Mouse (Mus musculus): ENCODE results near the gene Cxcl2. TPM values are rescaled to one million over a fixed set of nuclear protein-coding genes. Genes with fewer than 3 reads are reported as not detected.
A peak's percentile ranks its signal among the peaks of the same experiment; 100 is the strongest.

Cxcl2 gene
- polyA plus RNA-seq, 1 experiment, result 1.2 TPM

DNA sequence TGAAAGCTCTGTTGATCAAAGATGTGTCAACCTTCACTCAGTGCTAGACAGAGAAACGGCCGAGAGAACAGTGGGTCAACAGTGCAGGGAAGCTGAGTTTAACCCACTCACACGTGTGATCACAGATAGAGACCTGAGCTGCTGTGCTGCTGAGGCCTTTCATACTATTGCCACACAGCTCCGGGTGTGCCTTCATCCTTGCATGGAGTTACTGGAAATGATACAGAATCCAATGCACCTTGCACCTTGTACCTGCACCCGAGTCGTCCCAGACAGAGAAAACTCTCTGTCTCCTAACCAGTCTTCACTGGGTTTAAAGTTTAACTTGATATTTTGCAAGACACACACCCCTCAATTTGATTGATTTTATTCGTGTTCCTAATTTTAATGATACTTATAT, 31.3 kb upstream of the Cxcl2 start:
- H3K36me3 ChIP-seq (ENCODE audit: control insufficient read depth, insufficient read depth, low read length), result no peaks in the 10 kb centered on the region
- TF ChIP-seq CTCF (IDR thresholded peaks at IDR 0.05; ENCODE audit: extremely low read depth, insufficient read length, insufficient replicate concordance, low read depth, low read length), result no peak
- no peak for TF ChIP-seq POLR2A (IDR thresholded peaks at IDR 0.05; ENCODE audit: low read depth, low read length)
- H3K4me3 ChIP-seq (ENCODE audit: low read depth, low read length), result no peak overlapping the region
- peak overlapping the region; percentile 30 for H3K27ac ChIP-seq (ENCODE audit: insufficient read depth, low read depth, low read length)
- no peaks in the 10 kb centered on the region for H3K27me3 ChIP-seq (ENCODE audit: control insufficient read depth, insufficient read depth, low read length)
- peaks cover 2% of the 10 kb centered on the region; the same call in 1 of the 2 replicates for H3K4me1 ChIP-seq (ENCODE audit: control insufficient read depth, insufficient read depth, insufficient read length, low read length)
- WGBS, result 29% methylated on average over 7 of the region's 7 CpGs

DNA sequence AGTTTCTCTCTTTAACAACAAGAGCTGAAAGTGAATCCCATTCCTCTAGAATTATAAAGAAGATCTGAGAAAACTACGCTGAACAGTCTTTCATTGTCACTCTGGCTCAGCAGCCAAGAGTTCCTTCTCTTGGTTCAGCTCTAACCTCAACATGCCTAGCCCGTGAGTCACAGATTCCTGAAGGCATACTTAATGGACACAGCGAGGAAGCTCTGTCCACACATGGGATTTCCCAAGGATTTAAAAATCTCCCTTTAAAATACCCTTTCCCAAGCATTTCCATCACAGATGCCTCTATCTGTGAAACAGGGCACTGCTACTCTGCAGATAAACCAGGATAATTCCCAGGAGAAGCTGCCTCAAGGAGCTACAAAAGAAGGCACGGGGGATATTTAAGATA, 27.6 kb upstream of the Cxcl2 start:
- 71% methylated on average over 4 of the region's 4 CpGs for WGBS
- Histone ChIP-seq H3K4me1 (ENCODE audit: control insufficient read depth, insufficient read depth, insufficient read length, low read length) (peaks cover 6% of the 10 kb centered on the region; the same call in 1 of the 2 replicates), H3K4me3 (ENCODE audit: low read depth, low read length) (no peak overlapping the region), H3K27me3 (ENCODE audit: control insufficient read depth, insufficient read depth, low read length) (no peaks in the 10 kb centered on the region), H3K36me3 (ENCODE audit: control insufficient read depth, insufficient read depth, low read length) (no peaks in the 10 kb centered on the region), H3K27ac (ENCODE audit: insufficient read depth, low read depth, low read length) (no peak overlapping the region)
- TF ChIP-seq CTCF (IDR thresholded peaks at IDR 0.05; ENCODE audit: extremely low read depth, insufficient read length, insufficient replicate concordance, low read depth, low read length), result no peak
- TF ChIP-seq POLR2A (IDR thresholded peaks at IDR 0.05; ENCODE audit: low read depth, low read length), result no peak

DNA sequence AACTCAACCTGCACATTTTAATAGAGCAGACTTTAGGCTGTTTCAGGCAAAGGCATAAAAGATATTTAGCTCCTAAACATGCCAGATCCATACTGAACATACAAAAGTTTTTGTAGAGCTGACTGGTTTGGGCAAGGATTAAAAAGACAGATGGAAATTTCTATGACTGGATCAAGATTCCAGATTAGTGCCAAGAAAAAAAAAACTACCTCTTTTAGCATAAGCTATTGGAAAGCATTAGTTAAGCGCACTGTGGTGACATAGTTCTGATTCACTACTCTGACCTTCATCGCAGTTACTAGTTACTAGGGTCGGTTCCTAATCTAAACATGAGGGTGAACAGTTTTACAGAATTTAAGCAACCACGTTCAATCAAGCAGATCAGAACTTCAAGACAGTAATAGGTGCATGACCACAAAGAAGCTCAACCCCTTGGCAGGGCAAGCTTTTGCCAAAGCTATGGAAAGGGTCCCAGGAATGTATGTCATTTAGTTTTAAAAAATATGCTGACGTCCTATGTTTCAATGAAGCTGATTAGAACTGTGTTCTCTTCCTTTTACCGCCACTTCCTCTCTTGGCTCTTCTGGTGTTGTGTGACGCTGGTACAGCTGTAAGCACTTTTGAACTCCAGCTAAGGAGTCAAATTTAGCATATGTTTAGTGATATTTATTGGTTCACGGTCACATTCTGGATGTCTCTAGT, 27.0 kb upstream of the Cxcl2 start:
- peak overlapping the region; percentile 48 for H3K27ac ChIP-seq (ENCODE audit: insufficient read depth, low read depth, low read length)
- no peak overlapping the region for H3K4me3 ChIP-seq (ENCODE audit: low read depth, low read length)
- H3K36me3 ChIP-seq (ENCODE audit: control insufficient read depth, insufficient read depth, low read length), result no peaks in the 10 kb centered on the region
- no peak for TF ChIP-seq POLR2A (IDR thresholded peaks at IDR 0.05; ENCODE audit: low read depth, low read length)
- no peak for TF ChIP-seq CTCF (IDR thresholded peaks at IDR 0.05; ENCODE audit: extremely low read depth, insufficient read length, insufficient replicate concordance, low read depth, low read length)
- WGBS, result 56% methylated on average over 8 of the region's 8 CpGs
- H3K4me1 ChIP-seq (ENCODE audit: control insufficient read depth, insufficient read depth, insufficient read length, low read length), result peaks cover 6% of the 10 kb centered on the region; the same call in 1 of the 2 replicates
- H3K27me3 ChIP-seq (ENCODE audit: control insufficient read depth, insufficient read depth, low read length), result no peaks in the 10 kb centered on the region

DNA sequence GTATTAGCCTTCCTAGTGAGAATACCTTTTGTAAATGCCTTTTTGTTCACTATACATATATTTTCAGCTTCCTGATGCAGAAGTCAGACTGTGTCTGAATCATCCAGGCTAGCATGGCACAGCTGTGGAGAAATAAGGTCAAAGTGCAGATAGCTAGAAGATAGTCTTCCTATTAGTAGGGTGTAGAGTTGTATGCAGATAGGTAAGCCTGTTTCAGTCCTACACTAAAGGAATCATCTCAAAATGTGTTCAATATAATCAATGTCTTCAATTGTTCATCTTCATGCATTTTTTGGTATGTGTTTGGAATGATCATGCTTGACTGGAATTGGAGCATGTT, 26.5 kb upstream of the Cxcl2 start:
- no peak overlapping the region for H3K4me3 ChIP-seq (ENCODE audit: low read depth, low read length)
- H3K27ac ChIP-seq (ENCODE audit: insufficient read depth, low read depth, low read length), result no peak overlapping the region
- no peaks in the 10 kb centered on the region for H3K27me3 ChIP-seq (ENCODE audit: control insufficient read depth, insufficient read depth, low read length)
- no peaks in the 10 kb centered on the region for H3K36me3 ChIP-seq (ENCODE audit: control insufficient read depth, insufficient read depth, low read length)
- TF ChIP-seq POLR2A (IDR thresholded peaks at IDR 0.05; ENCODE audit: low read depth, low read length) (no peak), CTCF (IDR thresholded peaks at IDR 0.05; ENCODE audit: extremely low read depth, insufficient read length, insufficient replicate concordance, low read depth, low read length) (no peak)
- peaks cover 6% of the 10 kb centered on the region; the same call in 1 of the 2 replicates for H3K4me1 ChIP-seq (ENCODE audit: control insufficient read depth, insufficient read depth, insufficient read length, low read length)

DNA sequence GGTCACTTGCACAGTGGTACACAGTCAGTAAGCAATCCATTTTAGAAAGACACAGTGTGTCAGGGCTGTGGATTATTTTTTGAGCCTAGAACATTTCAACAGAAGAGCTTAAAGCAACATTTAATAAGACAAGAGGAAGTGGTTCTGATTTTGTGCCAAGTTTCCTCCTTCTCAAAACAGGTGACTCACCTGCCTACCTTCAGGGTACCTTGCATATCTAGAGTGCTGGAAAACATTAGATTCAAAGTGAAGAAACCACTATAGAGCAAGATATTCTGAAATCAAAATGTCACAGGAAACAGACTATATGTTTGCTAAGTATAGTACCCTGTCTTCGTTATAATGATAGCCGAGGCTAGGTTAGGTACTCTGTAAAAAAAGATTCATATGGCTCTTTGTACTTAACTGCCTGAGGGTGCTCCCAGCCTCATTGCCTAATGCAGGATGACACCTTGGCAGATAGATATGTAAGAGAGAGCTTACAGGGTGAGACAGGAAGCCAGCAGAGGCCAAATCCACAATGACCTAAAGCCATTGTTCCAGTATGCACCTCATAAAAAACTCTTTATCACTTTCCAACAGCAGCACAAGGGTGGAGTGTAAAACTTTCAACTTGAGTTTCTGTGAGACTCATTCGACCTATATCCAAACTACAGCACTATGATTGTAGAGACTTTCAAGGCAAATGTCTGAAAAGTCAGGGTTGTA, 24.2 kb upstream of the Cxcl2 start:
- WGBS, result 58% methylated on average over 3 of the region's 3 CpGs
- H3K4me3 ChIP-seq (ENCODE audit: low read depth, low read length), result no peak overlapping the region
- H3K36me3 ChIP-seq (ENCODE audit: control insufficient read depth, insufficient read depth, low read length), result no peaks in the 10 kb centered on the region
- H3K27me3 ChIP-seq (ENCODE audit: control insufficient read depth, insufficient read depth, low read length), result no peaks in the 10 kb centered on the region
- no peak for TF ChIP-seq POLR2A (IDR thresholded peaks at IDR 0.05; ENCODE audit: low read depth, low read length)
- no peak for TF ChIP-seq CTCF (IDR thresholded peaks at IDR 0.05; ENCODE audit: extremely low read depth, insufficient read length, insufficient replicate concordance, low read depth, low read length)
- H3K27ac ChIP-seq (ENCODE audit: insufficient read depth, low read depth, low read length), result no peak overlapping the region
- peaks cover 4% of the 10 kb centered on the region; the same call in 1 of the 2 replicates for H3K4me1 ChIP-seq (ENCODE audit: control insufficient read depth, insufficient read depth, insufficient read length, low read length)

DNA sequence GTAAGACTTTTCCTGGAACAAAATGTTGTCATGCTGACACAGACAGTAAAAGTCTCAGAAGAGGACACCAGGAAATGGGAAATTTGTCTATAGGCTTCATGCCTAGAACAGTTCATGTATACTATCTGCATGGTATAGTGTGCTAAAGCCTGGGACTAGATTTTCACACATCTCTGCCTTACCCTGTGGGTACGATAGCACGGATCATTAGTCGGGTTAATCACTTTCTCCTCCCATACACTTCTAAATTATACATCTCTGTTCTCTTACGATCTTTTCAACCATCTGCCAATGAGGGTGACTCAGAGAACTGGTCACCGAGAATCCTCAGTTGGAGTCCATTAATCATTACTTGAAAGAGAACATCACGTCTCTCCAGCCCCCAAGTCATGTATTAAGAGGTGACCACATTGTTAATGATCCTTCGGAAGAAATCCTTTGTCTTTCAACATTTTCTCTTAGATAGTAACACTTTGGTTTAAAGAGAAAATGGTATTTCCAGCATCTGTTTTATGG, 23.3 kb upstream of the Cxcl2 start:
- Histone ChIP-seq H3K27ac (ENCODE audit: insufficient read depth, low read depth, low read length) (no peak overlapping the region), H3K4me3 (ENCODE audit: low read depth, low read length) (no peak overlapping the region), H3K36me3 (ENCODE audit: control insufficient read depth, insufficient read depth, low read length) (no peaks in the 10 kb centered on the region), H3K27me3 (ENCODE audit: control insufficient read depth, insufficient read depth, low read length) (no peaks in the 10 kb centered on the region), H3K4me1 (ENCODE audit: control insufficient read depth, insufficient read depth, insufficient read length, low read length) (peaks cover 6% of the 10 kb centered on the region; the same call in 1 of the 2 replicates)
- TF ChIP-seq POLR2A (IDR thresholded peaks at IDR 0.05; ENCODE audit: low read depth, low read length) (no peak), CTCF (IDR thresholded peaks at IDR 0.05; ENCODE audit: extremely low read depth, insufficient read length, insufficient replicate concordance, low read depth, low read length) (no peak)
- WGBS, result 88% methylated on average over 7 of the region's 7 CpGs

DNA sequence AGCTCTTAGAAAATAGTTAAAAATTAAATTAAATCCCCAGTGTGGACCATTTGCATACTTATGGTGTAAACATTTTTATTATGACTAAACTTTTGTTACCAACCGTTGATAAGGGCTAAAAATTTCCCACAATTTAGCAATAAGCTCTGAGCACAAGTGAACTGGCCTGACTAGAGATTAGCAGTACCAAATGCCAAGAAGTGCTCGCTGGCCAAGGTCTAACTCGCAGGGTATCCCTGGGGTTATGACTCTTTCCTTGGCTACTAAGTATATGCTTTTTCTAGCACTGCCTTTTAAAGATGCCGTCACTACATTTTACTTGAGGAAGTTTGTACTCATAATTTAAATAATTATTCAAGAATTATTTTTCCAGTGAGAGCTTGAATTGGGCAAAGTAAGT, 22.6 kb upstream of the Cxcl2 start:
- H3K4me3 ChIP-seq (ENCODE audit: low read depth, low read length), result no peak overlapping the region
- H3K27ac ChIP-seq (ENCODE audit: insufficient read depth, low read depth, low read length), result no peak overlapping the region
- no peak for TF ChIP-seq POLR2A (IDR thresholded peaks at IDR 0.05; ENCODE audit: low read depth, low read length)
- TF ChIP-seq CTCF (IDR thresholded peaks at IDR 0.05; ENCODE audit: extremely low read depth, insufficient read length, insufficient replicate concordance, low read depth, low read length), result no peak
- H3K36me3 ChIP-seq (ENCODE audit: control insufficient read depth, insufficient read depth, low read length), result no peaks in the 10 kb centered on the region
- WGBS, result 53% methylated on average over 4 of the region's 4 CpGs
- H3K4me1 ChIP-seq (ENCODE audit: control insufficient read depth, insufficient read depth, insufficient read length, low read length), result peaks cover 6% of the 10 kb centered on the region; the same call in 1 of the 2 replicates
- H3K27me3 ChIP-seq (ENCODE audit: control insufficient read depth, insufficient read depth, low read length), result no peaks in the 10 kb centered on the region

All from small intestine, adult 2 months (tissue).